Mouse (Mus musculus) brain, embryonic 14.5 days (tissue): ENCODE results near the gene Sars. TPM values are rescaled to one million over a fixed set of nuclear protein-coding genes. Genes with fewer than 3 reads are reported as not detected.
A peak's percentile ranks its signal among the peaks of the same experiment; 100 is the strongest.

Source experiments
- DNase-seq: peaks from one replicate; pipeline ENCODE4 v3.0.0-alpha.2; 2011; ENCODE audit warnings: low read depth
- CTCF ChIP-seq: fragments of 200-500 bp; IDR thresholded peaks from 2 replicates; pipeline ENCODE4 v1.5.1; 2012; ENCODE audit warnings: inconsistent platforms, mild to moderate bottlenecking, moderate library complexity, borderline replicate concordance; ENCODE audit not compliant: insufficient read depth, insufficient read length; ENCODE audit errors: extremely low read depth
- POLR2A ChIP-seq: fragments of 200-500 bp; IDR thresholded peaks from 2 replicates; pipeline ENCODE4 v1.6.1; 2012; ENCODE audit warnings: mild to moderate bottlenecking, inconsistent platforms, borderline replicate concordance; ENCODE audit not compliant: poor library complexity, insufficient read depth, insufficient read length, severe bottlenecking; ENCODE audit errors: extremely low read depth
- polyA plus RNA-seq: library from polyadenylated mRNA; depleted of rRNA; stranded (reverse); fragments of >200 nt; gene quantifications from 2 replicates; pipeline ENCODE4 v1.2.3, GENCODE M21; 2012

Sars gene
- polyA plus RNA-seq, 1 experiment, result 161 TPM

- DNase-seq, result peak; percentile 64
- TF ChIP-seq POLR2A (no peak), CTCF (no peak)
Observed at GRCm38 (mm10) chr3:108423006-108423405, 22.0 kb downstream of the Sars start.

- TF ChIP-seq CTCF (no peak), POLR2A (peak; percentile 84)
- peak; percentile 98 for DNase-seq
Observed at GRCm38 (mm10) chr3:108415831-108416223, 29.2 kb downstream of the Sars start.

GRCm38 (mm10) chr3:108414857-108415830 is 29.9 kb downstream of the Sars start, which contains the start of gene Celsr2:
Gene Celsr2, minus strand, starts transcription at chr3:108415552.
- TF ChIP-seq POLR2A (no peak), CTCF (no peak)
- DNase-seq, result peak; percentile 68

- no peak for TF ChIP-seq CTCF
- no peak for TF ChIP-seq POLR2A
- no peak for DNase-seq
Observed at GRCm38 (mm10) chr3:108413634-108414360, 31.2 kb downstream of the Sars start.

- peak; percentile 96 for DNase-seq
- no peak for TF ChIP-seq POLR2A
- TF ChIP-seq CTCF, result no peak
Observed at GRCm38 (mm10) chr3:108411754-108412121, 33.3 kb downstream of the Sars start.

- peak; percentile 58 for DNase-seq
- no peak for TF ChIP-seq CTCF
- no peak for TF ChIP-seq POLR2A
Observed at GRCm38 (mm10) chr3:108411026-108411753, 33.8 kb downstream of the Sars start.

- no peak for DNase-seq
- TF ChIP-seq POLR2A (peak; percentile 7; the same call in 1 of the 2 replicates), CTCF (no peak)
Observed at GRCm38 (mm10) chr3:108410359-108410714, 34.7 kb downstream of the Sars start.

- peak; percentile 80 for DNase-seq
- TF ChIP-seq POLR2A (no peak), CTCF (no peak)
Observed at GRCm38 (mm10) chr3:108409656-108410358, 35.2 kb downstream of the Sars start.

- no peak for DNase-seq
- TF ChIP-seq CTCF (no peak), POLR2A (no peak)
Observed at GRCm38 (mm10) chr3:108408517-108409008, 36.4 kb downstream of the Sars start.

GRCm38 (mm10) chr3:108406306-108406885 is 38.6 kb downstream of the Sars start:
- no peak for TF ChIP-seq POLR2A
- TF ChIP-seq CTCF, result no peak
- peak; percentile 61 for DNase-seq
